Mouse (Mus musculus) heart, embryonic 14.5 days (tissue): ENCODE data around the gene Rhbdl1. TPM values are rescaled to one million over a fixed set of nuclear protein-coding genes. Genes with fewer than 3 reads are reported as not detected.

Source experiments
- ATAC-seq: fragments of 200-750 bp; cut with Nextera tagmentation; 2 replicates; pipeline ENCODE4 v1.8.0; 2017; ENCODE audit warnings: low read depth, moderate TSS enrichment; ENCODE audit not compliant: insufficient number of reproducible peaks, insufficient read depth, low FRiP score
- H3K27ac ChIP-seq, 2 experiments: fragments of 200-500 bp in 1 of 2; fragments of 300-500 bp in 1 of 2; sonication (generic) in 1 of 2; replicated peaks in 1 of 2; 2 replicates each; pipeline ENCODE4 v1.5.1; 2012 to 2014; ENCODE audit warnings: low read depth in 2 of 2, low read length in 2 of 2, control low read depth in 1 of 2, mild to moderate bottlenecking in 1 of 2, mixed read lengths in 1 of 2; ENCODE audit not compliant: control insufficient read depth in 1 of 2, insufficient read depth in 1 of 2
- H3K27me3 ChIP-seq: fragments of 300-500 bp; sonication (generic); 2 replicates; pipeline ENCODE4 v1.6.1; 2014; ENCODE audit warnings: mild to moderate bottlenecking, low read length, control low read depth; ENCODE audit not compliant: control insufficient read depth, insufficient read depth
- H3K36me3 ChIP-seq: fragments of 300-500 bp; sonication (generic); 2 replicates; pipeline ENCODE4 v1.6.1; 2014; ENCODE audit warnings: mild to moderate bottlenecking, control low read depth, low read length, mixed read lengths; ENCODE audit not compliant: control insufficient read depth, insufficient read depth
- H3K4me1 ChIP-seq, 2 experiments: fragments of 200-500 bp in 1 of 2; fragments of 300-500 bp in 1 of 2; sonication (generic) in 1 of 2; 2 replicates each; pipeline ENCODE4 v1.6.1; 2012 to 2014; ENCODE audit warnings: low read length in 2 of 2, control low read depth in 1 of 2, mixed read lengths in 1 of 2; ENCODE audit not compliant: control insufficient read depth in 2 of 2, insufficient read depth in 2 of 2
- H3K4me2 ChIP-seq: fragments of 300-500 bp; sonication (generic); 2 replicates; pipeline ENCODE4 v1.6.1; 2014; ENCODE audit warnings: mild to moderate bottlenecking, low read length
- H3K4me3 ChIP-seq, 2 experiments: fragments of 200-500 bp in 1 of 2; fragments of 300-500 bp in 1 of 2; sonication (generic) in 1 of 2; 2 replicates each; pipeline ENCODE4 v1.5.1; 2012 to 2014; ENCODE audit warnings: low read length in 2 of 2, mild to moderate bottlenecking in 2 of 2, control low read depth in 1 of 2, low read depth in 1 of 2, moderate library complexity in 1 of 2; ENCODE audit not compliant: control insufficient read depth in 1 of 2, insufficient read depth in 1 of 2
- H3K9ac ChIP-seq: fragments of 300-500 bp; sonication (generic); 2 replicates; pipeline ENCODE4 v1.6.1; 2014; ENCODE audit warnings: mild to moderate bottlenecking, low read length
- H3K9me3 ChIP-seq: fragments of 300-500 bp; sonication (generic); 2 replicates; pipeline ENCODE4 v1.6.1; 2016; ENCODE audit warnings: low read length, control low read depth; ENCODE audit not compliant: control insufficient read depth
- WGBS: fragments of 180-500 bp; shearing (Covaris S2); extraction: QIAGEN DNeasy Blood & Tissue Kit; methylation state at CpG from one replicate; pipeline ENCODE4 v1.1.7; 2014; 5-methylcytosine and 5-hydroxymethylcytosine counted together
- polyA plus RNA-seq: library from polyadenylated mRNA; unstranded; fragments of >200 nt; fragmentation: Nextera tagmentation; extraction: Ambion mirVana; gene quantifications from 2 replicates; pipeline ENCODE4 v1.2.1, GENCODE M21; 2014

Rhbdl1 gene
- polyA plus RNA-seq, 1 experiment from 2014 or later, result 1.5 TPM

DNA sequence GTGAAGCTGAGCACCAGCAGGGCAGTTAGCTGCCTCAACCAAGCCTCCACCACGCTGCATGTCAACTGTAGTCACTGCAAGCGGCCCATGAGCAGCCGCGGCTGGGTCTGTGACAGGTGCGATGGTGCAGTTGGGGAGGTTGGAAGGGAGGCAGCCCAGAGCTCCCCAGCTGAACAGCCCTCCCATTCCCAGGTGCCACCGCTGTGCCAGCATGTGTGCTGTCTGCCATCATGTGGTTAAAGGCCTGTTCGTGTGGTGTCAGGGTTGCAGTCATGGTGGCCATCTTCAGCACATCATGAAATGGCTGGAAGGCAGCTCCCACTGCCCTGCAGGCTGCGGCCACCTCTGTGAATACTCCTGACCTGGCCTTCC is 8.9 kb downstream of the Rhbdl1 start:
- peak overlapping the region; percentile 70 for H3K4me2 ChIP-seq
- ATAC-seq, result no peak
- WGBS, result 85% methylated on average over 8 of the region's 8 CpGs
- peaks cover 48% of the 10 kb centered on the region for H3K36me3 ChIP-seq
- H3K9ac ChIP-seq, result peak overlapping the region; percentile 77
- no peaks in the 10 kb centered on the region for H3K27me3 ChIP-seq
- H3K4me1 ChIP-seq, result peaks cover 26 to 41% of the 10 kb centered on the region in 2 experiments
- no peaks in the 10 kb centered on the region for H3K9me3 ChIP-seq
- H3K4me3 ChIP-seq, result peak overlapping the region; percentile 54 to 72
- peak overlapping the region; percentile 75 to 85; a peak in 3 of 4 replicates for H3K27ac ChIP-seq

DNA sequence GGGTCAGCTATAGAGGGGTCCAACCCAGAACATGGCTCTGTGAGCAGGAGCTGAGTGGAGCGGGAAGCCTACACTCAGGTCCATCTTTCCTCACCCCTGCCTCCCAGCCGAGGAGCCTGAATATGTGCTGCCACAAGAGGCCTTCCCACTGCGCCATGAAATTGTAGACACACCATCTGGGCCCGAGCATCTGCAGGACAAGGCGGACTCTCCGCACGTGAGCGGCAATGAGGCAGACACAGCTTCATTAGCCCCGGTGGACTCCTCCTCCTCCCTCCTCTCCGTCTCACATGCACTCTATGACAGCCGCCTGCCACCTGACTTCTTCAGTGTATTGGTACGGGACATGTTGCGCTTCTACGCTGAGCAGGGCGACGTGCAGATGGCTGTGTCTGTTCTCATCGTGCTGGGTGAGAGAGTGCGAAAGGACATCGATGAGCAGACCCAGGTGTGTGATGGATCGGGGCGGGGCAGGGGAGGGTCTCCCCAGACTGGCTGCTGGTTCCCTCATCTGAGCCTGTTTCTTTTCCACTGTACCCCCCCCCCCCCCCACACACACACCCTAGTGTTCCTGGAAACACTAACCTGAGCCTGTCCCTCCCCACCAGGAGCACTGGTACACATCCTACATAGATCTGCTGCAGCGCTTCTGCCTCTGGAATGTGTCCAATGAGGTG is 9.4 kb downstream of the Rhbdl1 start:
- Histone ChIP-seq H3K27ac (no peak overlapping the region), H3K36me3 (peaks cover 48% of the 10 kb centered on the region), H3K4me3 (no peak overlapping the region), H3K9me3 (no peaks in the 10 kb centered on the region), H3K27me3 (peaks cover under 1% of the 10 kb centered on the region; the same call in 1 of the 2 replicates), H3K9ac (no peak overlapping the region), H3K4me2 (no peak overlapping the region), H3K4me1 (peaks cover 26 to 41% of the 10 kb centered on the region in 2 experiments)
- no peak for ATAC-seq
- 91% methylated on average over 22 of the region's 22 CpGs for whole genome bisulfite sequencing

DNA sequence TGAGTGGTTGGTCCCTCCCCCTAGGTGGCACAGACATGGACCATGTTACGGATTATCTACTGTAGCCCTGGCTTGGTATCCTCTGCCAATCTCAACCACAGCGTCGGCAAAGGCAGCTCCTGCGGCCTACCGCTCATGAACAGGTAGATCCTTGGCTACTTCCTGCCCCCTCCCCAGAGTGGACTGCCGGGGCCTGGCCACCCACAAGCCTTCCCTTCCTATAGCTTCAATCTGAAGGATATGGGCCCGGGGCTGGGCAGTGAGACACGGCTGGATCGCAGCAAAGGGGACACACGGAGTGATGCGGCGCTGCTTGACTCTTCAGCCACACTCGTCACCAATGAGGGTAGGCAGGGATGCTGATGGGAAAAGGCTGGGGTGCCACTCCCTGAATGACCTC is 10.1 kb downstream of the Rhbdl1 start:
- Histone ChIP-seq H3K4me3 (no peak overlapping the region), H3K36me3 (peaks cover 48% of the 10 kb centered on the region), H3K27me3 (peaks cover 7% of the 10 kb centered on the region), H3K4me2 (no peak overlapping the region), H3K9ac (no peak overlapping the region), H3K4me1 (peaks cover 26 to 40% of the 10 kb centered on the region in 2 experiments), H3K27ac (no peak overlapping the region), H3K9me3 (no peaks in the 10 kb centered on the region)
- 89% methylated on average over 13 of the region's 13 CpGs for WGBS
- no peak for ATAC-seq

DNA sequence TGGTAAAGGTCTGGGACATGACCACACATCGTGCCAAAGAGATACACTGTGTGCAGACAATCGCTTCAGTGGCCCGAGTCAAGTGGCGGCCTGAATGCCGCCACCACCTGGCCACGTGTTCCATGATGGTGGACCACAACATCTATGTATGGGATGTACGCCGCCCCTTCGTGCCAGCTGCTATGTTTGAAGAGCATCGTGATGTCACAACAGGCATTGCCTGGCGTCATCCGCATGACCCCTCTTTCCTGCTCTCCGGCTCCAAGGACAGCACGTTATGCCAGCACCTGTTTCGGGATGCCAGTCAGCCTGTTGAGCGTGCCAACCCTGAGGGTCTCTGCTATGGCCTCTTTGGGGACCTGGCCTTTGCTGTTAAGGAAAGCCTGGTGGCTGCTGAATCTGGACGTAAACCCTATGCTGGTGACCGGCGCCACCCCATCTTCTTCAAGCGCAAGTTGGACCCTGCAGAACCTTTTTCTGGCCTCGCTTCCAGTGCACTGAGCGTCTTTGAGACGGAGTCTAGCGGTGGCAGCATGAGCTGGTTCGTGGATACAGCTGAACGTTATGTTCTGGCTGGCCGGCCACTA is 11.0 kb downstream of the Rhbdl1 start:
- Histone ChIP-seq H3K4me1 (peaks cover 19 to 30% of the 10 kb centered on the region in 2 experiments), H3K27ac (no peak overlapping the region), H3K9ac (no peak overlapping the region), H3K4me2 (no peak overlapping the region), H3K4me3 (no peak overlapping the region), H3K27me3 (peaks cover 15% of the 10 kb centered on the region), H3K36me3 (peaks cover 40% of the 10 kb centered on the region), H3K9me3 (no peaks in the 10 kb centered on the region)
- 92% methylated on average over 27 of the region's 27 CpGs for WGBS
- no peak for ATAC-seq

DNA sequence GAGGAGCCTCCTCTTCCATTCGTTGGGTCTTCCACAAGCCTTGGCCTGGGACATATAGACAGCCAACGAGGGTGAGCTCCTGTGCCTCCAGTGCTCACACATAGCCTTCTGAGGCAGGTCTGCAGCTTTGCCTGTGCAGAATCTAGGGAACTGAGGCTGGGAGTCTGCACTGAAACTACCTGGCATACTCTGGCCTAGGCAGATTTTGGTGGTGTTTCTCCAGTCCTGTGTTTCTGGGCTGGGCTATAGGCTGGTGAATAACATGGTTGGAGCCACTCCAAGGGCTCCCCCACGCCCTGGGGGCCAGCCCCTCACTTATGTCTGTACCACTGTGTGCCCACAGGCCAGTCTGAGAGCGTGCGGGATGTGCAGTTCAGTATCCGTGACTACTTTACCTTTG is 11.8 kb downstream of the Rhbdl1 start:
- 84% methylated on average over 6 of the region's 6 CpGs for WGBS
- H3K4me3 ChIP-seq, result no peak overlapping the region

DNA sequence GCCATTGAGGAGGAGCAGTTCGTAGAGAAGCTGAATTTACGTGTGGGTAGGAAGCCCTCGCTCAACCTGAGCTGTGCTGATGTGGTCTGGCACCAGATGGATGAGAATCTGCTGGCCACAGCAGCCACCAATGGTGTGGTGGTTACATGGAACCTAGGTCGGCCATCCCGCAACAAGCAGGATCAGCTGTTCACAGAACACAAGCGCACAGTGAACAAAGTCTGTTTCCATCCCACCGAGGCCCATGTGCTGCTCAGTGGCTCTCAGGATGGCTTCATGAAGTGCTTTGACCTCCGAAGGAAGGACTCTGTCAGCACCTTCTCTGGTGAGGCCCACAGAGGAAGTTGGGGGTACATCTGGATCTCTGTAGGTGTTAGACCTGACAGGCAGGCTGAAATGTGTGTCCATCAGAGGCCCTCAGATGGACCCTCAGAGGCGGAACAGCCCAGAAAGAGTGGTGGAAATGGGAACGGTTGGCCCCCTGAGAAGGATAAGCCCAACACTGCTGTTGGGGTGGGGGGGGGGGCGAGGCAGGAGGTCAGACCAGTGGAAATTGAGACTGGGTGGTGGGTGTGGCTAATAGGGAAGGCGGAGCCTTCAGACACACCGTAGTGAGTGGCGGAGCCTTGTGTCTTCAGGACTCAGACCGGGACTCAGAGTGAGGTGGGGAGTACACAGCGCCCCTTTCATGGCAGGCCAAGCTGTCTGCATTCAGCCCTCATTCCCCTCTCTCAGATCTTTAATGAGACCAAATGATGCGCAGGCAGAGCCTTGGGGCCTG is 12.5 kb downstream of the Rhbdl1 start:
- WGBS, result 70% methylated on average over 17 of the region's 17 CpGs
- Histone ChIP-seq H3K9me3 (no peaks in the 10 kb centered on the region), H3K27ac (no peak overlapping the region), H3K4me2 (peak overlapping the region; percentile 87), H3K9ac (peak overlapping the region; percentile 83), H3K4me3 (peak overlapping the region; percentile 60 to 61), H3K4me1 (peaks cover 17 to 22% of the 10 kb centered on the region in 2 experiments), H3K27me3 (peaks cover 31% of the 10 kb centered on the region), H3K36me3 (peaks cover 26% of the 10 kb centered on the region)
- ATAC-seq, result no peak

More for the DNA sequence above, 11.8 kb downstream of the Rhbdl1 start:
- no peak overlapping the region for H3K9ac ChIP-seq
- no peaks in the 10 kb centered on the region for H3K9me3 ChIP-seq
- peaks cover 19 to 26% of the 10 kb centered on the region in 2 experiments for H3K4me1 ChIP-seq
- H3K36me3 ChIP-seq, result peaks cover 33% of the 10 kb centered on the region
- peaks cover 23% of the 10 kb centered on the region for H3K27me3 ChIP-seq
- no peak overlapping the region for H3K4me2 ChIP-seq
- no peak for ATAC-seq
- H3K27ac ChIP-seq, result no peak overlapping the region

DNA sequence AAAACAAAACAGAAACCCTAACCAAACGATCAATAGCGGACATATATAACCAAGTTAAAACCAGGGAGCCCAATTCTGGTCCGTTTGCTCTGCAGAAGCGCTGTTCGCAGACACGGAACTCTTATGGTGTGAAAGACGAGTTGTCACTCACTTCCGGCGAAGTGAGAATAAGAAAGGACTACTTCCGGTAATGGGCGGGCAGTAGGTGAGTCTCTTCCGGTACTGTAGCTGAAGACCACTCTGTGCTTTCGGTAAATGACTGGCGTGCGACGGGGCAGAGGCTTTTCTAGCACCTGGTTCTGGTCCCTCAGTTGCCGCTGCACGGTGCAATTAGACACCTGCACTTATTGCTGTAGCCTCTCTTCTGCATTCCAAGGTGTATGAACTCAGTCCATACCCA is 13.6 kb downstream of the Rhbdl1 start, which contains the start of gene Wdr24:
Gene Wdr24 (plus strand): TSS at position 176 of the 400 bp plus-strand sequence.
- H3K4me1 ChIP-seq, result peaks cover 13 to 16% of the 10 kb centered on the region in 2 experiments
- peaks cover 26% of the 10 kb centered on the region for H3K36me3 ChIP-seq
- ATAC-seq, result no peak
- H3K9ac ChIP-seq, result peak within 1 kb of the TSS; percentile 83
- H3K27me3 ChIP-seq, result peaks cover 42% of the 10 kb centered on the region
- peak within 1 kb of the TSS; percentile 60 to 61 for H3K4me3 ChIP-seq
- peak within 1 kb of the TSS in 1 of 2 experiments; percentile 53; a peak in 2 of 4 replicates for H3K27ac ChIP-seq
- no peaks in the 10 kb centered on the region for H3K9me3 ChIP-seq
- H3K4me2 ChIP-seq, result peak within 1 kb of the TSS; percentile 87
- under 1% methylated on average over 18 of the region's 18 CpGs for WGBS
